Mouse (Mus musculus) cerebellum, adult 2 months (tissue): Measurements from ENCODE around the gene Krt71.

Experiments used
- CTCF ChIP-seq: fragments of 200-500 bp; IDR thresholded peaks from 2 replicates; pipeline ENCODE4 v1.5.1; 2011; ENCODE audit warnings: low read depth, mild to moderate bottlenecking, control low read depth, low read length, moderate library complexity, borderline replicate concordance; ENCODE audit not compliant: insufficient read depth
- POLR2A ChIP-seq: fragments of 200-500 bp; IDR thresholded peaks from 2 replicates; pipeline ENCODE4 v1.6.1; 2011; ENCODE audit warnings: low read length, control low read depth, borderline replicate concordance; ENCODE audit not compliant: insufficient read depth

GRCm38 (mm10) chr15:101724686-101725085 lies 18.2 kb downstream of the Krt71 start:
- no peak for TF ChIP-seq CTCF
- no peak for TF ChIP-seq POLR2A
